Mouse (Mus musculus): Measurements from ENCODE around the gene Pdss1. TPM values are rescaled to one million over a fixed set of nuclear protein-coding genes. Genes with fewer than 3 reads are reported as not detected.

Gene Pdss1
- polyA plus RNA-seq (2014; fragmentation: Illumina TruSeq; extraction: RNeasy Lipid Tissue Mini Kit (QIAGEN cat#74804); ENCODE audit: low read depth, low replicate concordance), result 57.0 TPM

GRCm38 (mm10) chr2:22895282-22896273 is at the start of gene Pdss1:
Gene Pdss1 (plus strand): TSS chr2:22895522.

Other genes with a start within 250 kb of the Pdss1 start
- gene Apbb1ip, start 121.4 kb upstream of the Pdss1 start, polyA plus RNA-seq (2014; fragmentation: Illumina TruSeq; extraction: RNeasy Lipid Tissue Mini Kit (QIAGEN cat#74804); ENCODE audit: low read depth, low replicate concordance), result 2.0 TPM
- gene Abi1, start 144.7 kb downstream of the Pdss1 start, polyA plus RNA-seq (2014; fragmentation: Illumina TruSeq; extraction: RNeasy Lipid Tissue Mini Kit (QIAGEN cat#74804); ENCODE audit: low read depth, low replicate concordance), result 113 TPM
- 238 TPM for gene Acbd5, start 172.6 kb downstream of the Pdss1 start, polyA plus RNA-seq (2014; fragmentation: Illumina TruSeq; extraction: RNeasy Lipid Tissue Mini Kit (QIAGEN cat#74804); ENCODE audit: low read depth, low replicate concordance)

Data from kidney, adult 10 weeks (tissue).